Comparison of ENCODE assay signal across 28 mouse cellular contexts in genomic region chr16:12934586-12934985, GRCm38 (mm10).
DNase-seq lines count a peak whose midpoint lies in the region; ATAC-seq lines count a peak whose summit lies in the region.
"Had no signal": no experiment of that assay in that cellular context is flagged by ENCODE, and none has a peak within 500 bp of the region (broad histone marks: within the 10 kb centered on the region; RNA-seq: fewer than 3 reads in every experiment).

No protein-coding gene starts in this region.

- no peak overlapping the region for H3K27ac ChIP-seq in heart, embryonic 11.5 days (ENCODE audit: low read depth, low read length)
- no peak overlapping the region for H3K27ac ChIP-seq in liver, embryonic 13.5 days
- H3K27ac ChIP-seq in liver, embryonic 12.5 days: no peak overlapping the region
- H3K27ac ChIP-seq: embryonic facial prominence, embryonic 12.5 days; embryonic facial prominence, embryonic 15.5 days; gastrocnemius, adult 2 months; heart, embryonic 13.5 days; hindbrain, embryonic 10.5 days; hindbrain, embryonic 13.5 days; intestine, embryonic 15.5 days had no signal

- H3K4me3 ChIP-seq in heart, embryonic 11.5 days (ENCODE audit: low read depth, low read length): no peak overlapping the region
- H3K4me3 ChIP-seq in liver, embryonic 13.5 days (replicated peaks): no peak overlapping the region
- H3K4me3 ChIP-seq in liver, embryonic 12.5 days: no peak overlapping the region
- H3K4me3 ChIP-seq: embryonic facial prominence, embryonic 12.5 days; embryonic facial prominence, embryonic 15.5 days; gastrocnemius, adult 2 months; heart, embryonic 13.5 days; hindbrain, embryonic 10.5 days; hindbrain, embryonic 13.5 days; intestine, embryonic 15.5 days had no signal

- no peaks in the 10 kb centered on the region for H3K9me3 ChIP-seq in heart, embryonic 11.5 days (replicated peaks; ENCODE audit: control insufficient read depth, low read length)
- H3K9me3 ChIP-seq in liver, embryonic 13.5 days (replicated peaks): no peaks in the 10 kb centered on the region
- H3K9me3 ChIP-seq in liver, embryonic 12.5 days (replicated peaks): no peaks in the 10 kb centered on the region
- H3K9me3 ChIP-seq: embryonic facial prominence, embryonic 12.5 days; embryonic facial prominence, embryonic 15.5 days; G1E; heart, embryonic 13.5 days; hindbrain, embryonic 10.5 days; hindbrain, embryonic 13.5 days; intestine, embryonic 15.5 days had no signal

- H3K4me2 ChIP-seq in heart, embryonic 11.5 days: no peak overlapping the region
- H3K4me2 ChIP-seq in liver, embryonic 13.5 days: no peak overlapping the region
- no peak overlapping the region for H3K4me2 ChIP-seq in liver, embryonic 12.5 days
- H3K4me2 ChIP-seq: embryonic facial prominence, embryonic 12.5 days; embryonic facial prominence, embryonic 15.5 days; heart, embryonic 13.5 days; hindbrain, embryonic 13.5 days; intestine, embryonic 15.5 days had no signal

- no peaks in the 10 kb centered on the region for H3K4me1 ChIP-seq in heart, embryonic 11.5 days (ENCODE audit: control insufficient read depth, insufficient read depth, low read length)
- no peaks in the 10 kb centered on the region for H3K4me1 ChIP-seq in liver, embryonic 13.5 days (replicated peaks)
- H3K4me1 ChIP-seq in liver, embryonic 12.5 days: no peaks in the 10 kb centered on the region
- H3K4me1 ChIP-seq: embryonic facial prominence, embryonic 12.5 days; embryonic facial prominence, embryonic 15.5 days; heart, embryonic 13.5 days; hindbrain, embryonic 10.5 days; hindbrain, embryonic 13.5 days; intestine, embryonic 15.5 days had no signal

- no peak for ATAC-seq in heart, embryonic 11.5 days (replicated peaks; ENCODE audit: insufficient number of reproducible peaks, low FRiP score, low TSS enrichment)
- no peak for ATAC-seq in liver, embryonic 13.5 days (ENCODE audit: low read depth)
- ATAC-seq in liver, embryonic 12.5 days: no peak
- peak; percentile 65 to 75; a peak in 3 of 4 replicates for ATAC-seq in hematopoietic stem cell, adult 5-6 weeks (replicated peaks in 1 of 2; ENCODE audit: insufficient read depth in 1 of 2, low FRiP score in 2 of 2, low TSS enrichment in 1 of 2, low read depth in 1 of 2, poor library complexity in 2 of 2, severe bottlenecking in 2 of 2)
- ATAC-seq in megakaryocyte progenitor cell, adult 5-6 weeks (replicated peaks; ENCODE audit: poor library complexity): peak; percentile 85
- ATAC-seq: forebrain, embryonic 14.5 days; forebrain, postnatal 0 days; hindbrain, embryonic 16.5 days; intestine, embryonic 15.5 days; Patski had no signal

- H3K36me3 ChIP-seq in heart, embryonic 11.5 days (ENCODE audit: control insufficient read depth, insufficient read depth, low read length): no peaks in the 10 kb centered on the region
- no peaks in the 10 kb centered on the region for H3K36me3 ChIP-seq in liver, embryonic 13.5 days
- H3K36me3 ChIP-seq in liver, embryonic 12.5 days: no peaks in the 10 kb centered on the region
- H3K36me3 ChIP-seq: embryonic facial prominence, embryonic 12.5 days; embryonic facial prominence, embryonic 15.5 days; G1E; heart, embryonic 13.5 days; hindbrain, embryonic 10.5 days; hindbrain, embryonic 13.5 days; intestine, embryonic 15.5 days had no signal

- no peaks in the 10 kb centered on the region for H3K27me3 ChIP-seq in heart, embryonic 11.5 days (ENCODE audit: control insufficient read depth, insufficient read depth, low read length)
- no peaks in the 10 kb centered on the region for H3K27me3 ChIP-seq in liver, embryonic 13.5 days
- H3K27me3 ChIP-seq in liver, embryonic 12.5 days (replicated peaks): no peaks in the 10 kb centered on the region
- H3K27me3 ChIP-seq: embryonic facial prominence, embryonic 12.5 days; embryonic facial prominence, embryonic 15.5 days; heart, embryonic 13.5 days; hindbrain, embryonic 13.5 days; intestine, embryonic 15.5 days had no signal

- no peak overlapping the region for H3K9ac ChIP-seq in heart, embryonic 11.5 days (ENCODE audit: low read depth, low read length)
- no peak overlapping the region for H3K9ac ChIP-seq in liver, embryonic 13.5 days
- no peak overlapping the region for H3K9ac ChIP-seq in liver, embryonic 12.5 days
- H3K9ac ChIP-seq: embryonic facial prominence, embryonic 12.5 days; embryonic facial prominence, embryonic 15.5 days; forebrain, postnatal 0 days; heart, embryonic 13.5 days; hindbrain, embryonic 13.5 days; intestine, embryonic 15.5 days had no signal

- WGBS in heart, embryonic 11.5 days (ENCODE audit: insufficient replicate concordance): 72% methylated on average over 7 of the region's 7 CpGs
- WGBS in liver, embryonic 13.5 days (ENCODE audit: insufficient replicate concordance): 28% methylated on average over 7 of the region's 7 CpGs
- WGBS in liver, embryonic 12.5 days (ENCODE audit: insufficient replicate concordance): 35% methylated on average over 7 of the region's 7 CpGs

- peak; percentile 51 for DNase-seq in heart, adult 11 months
- DNase-seq in liver, embryonic 13.5 days: peak; percentile 3
- DNase-seq in T-cell, adult 2 months (ENCODE audit: low spot score): no peak
- no peak for DNase-seq in urinary bladder, postnatal 10 days (ENCODE audit: low spot score)
- DNase-seq: adrenal gland, adult 2 months; adrenal gland, postnatal 14 days; B cell, adult 2 months; cerebellum, adult 11-12 months; cerebellum, adult 8-10 months; cerebellum, postnatal 10 days; forebrain, postnatal 0 days; gastrocnemius, adult 2 months; gastrocnemius, postnatal 25 days; heart, postnatal 14 days had no signal

Comparison
In these comparisons a context has a peak if more than half of its experiments do, and no peak if none do; other contexts are left out.
1. DNase-seq: peak in heart, adult 11 months (single experiment) and liver, embryonic 13.5 days (single experiment); none in T-cell, adult 2 months (single experiment) and urinary bladder, postnatal 10 days (single experiment).
2. ATAC-seq: peak in hematopoietic stem cell, adult 5-6 weeks (2 of 2) and megakaryocyte progenitor cell, adult 5-6 weeks (single experiment); none in heart, embryonic 11.5 days (single experiment), liver, embryonic 13.5 days (single experiment) and liver, embryonic 12.5 days (single experiment).